Mouse (Mus musculus) kidney, postnatal 14 days (tissue): ENCODE data around the gene Smpd2.

Source experiments
- DNase-seq: peaks from one replicate; pipeline ENCODE4 v3.0.0; 2022; ENCODE audit warnings: mixed read lengths

Gene Smpd2

GRCm38 (mm10) chr10:41486506-41487170 is 3.5 kb downstream of the Smpd2 start:
- no peak for DNase-seq

DNA sequence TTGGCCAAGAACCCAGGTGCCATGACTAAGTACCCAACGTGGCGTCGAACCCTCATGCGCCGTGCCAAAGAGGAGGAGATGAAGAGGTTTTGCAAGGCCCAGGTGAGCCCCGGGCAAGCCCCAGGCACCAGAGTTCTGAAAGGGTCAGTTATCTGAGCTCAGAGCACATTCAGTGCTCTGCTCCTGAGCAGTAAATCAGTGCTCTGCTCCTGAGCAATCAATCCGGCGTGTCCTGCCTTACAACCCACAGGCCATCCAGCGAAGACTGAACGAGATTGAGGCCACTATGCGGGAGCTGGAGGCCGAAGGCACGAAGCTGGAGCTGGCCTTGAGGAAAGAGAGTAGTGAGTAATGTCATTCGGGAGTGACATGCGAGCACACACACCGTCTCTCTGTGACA is 4.4 kb downstream of the Smpd2 start:
- DNase-seq: no peak

DNA sequence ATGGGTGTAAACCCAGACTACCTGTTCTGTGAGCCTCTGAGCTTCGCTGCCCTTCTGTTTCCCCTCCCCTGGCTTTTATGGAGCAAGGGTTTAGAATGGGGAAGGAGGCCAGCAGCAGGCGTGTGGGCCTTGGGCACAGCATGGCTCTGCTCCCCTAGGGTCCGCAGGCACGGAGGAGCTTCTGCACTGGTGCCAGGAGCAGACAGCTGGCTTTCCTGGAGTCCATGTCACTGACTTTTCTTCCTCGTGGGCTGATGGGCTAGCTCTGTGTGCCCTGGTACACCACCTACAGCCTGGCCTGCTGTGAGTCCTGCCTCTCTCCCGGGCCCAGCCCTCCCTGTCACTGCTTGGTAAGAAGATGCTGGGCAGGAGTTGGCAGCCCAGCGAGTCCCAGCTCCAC is 7.7 kb downstream of the Smpd2 start:
- DNase-seq: no peak

GRCm38 (mm10) chr10:41480938-41481880 is 9.0 kb downstream of the Smpd2 start:
- DNase-seq: no peak

DNA sequence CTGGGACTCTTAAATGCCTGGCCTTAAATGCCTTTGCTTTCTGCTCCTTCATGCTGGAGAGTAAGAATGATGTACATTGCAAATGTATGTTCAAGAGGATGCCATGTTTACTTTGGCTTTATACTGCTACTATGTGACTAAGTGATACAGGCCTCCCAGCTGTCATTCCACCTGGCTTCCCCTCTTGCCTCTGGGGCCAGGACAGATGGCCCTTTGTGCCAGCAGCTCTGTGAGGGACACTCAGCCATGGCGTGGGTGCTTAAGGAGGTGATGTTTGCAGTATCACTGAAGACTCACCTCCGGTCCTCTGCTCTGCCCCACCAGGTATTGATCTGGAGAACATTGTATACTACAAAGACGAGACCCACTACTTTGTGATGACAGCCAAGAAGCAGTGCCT is 10.2 kb downstream of the Smpd2 start:
- DNase-seq: no peak

GRCm38 (mm10) chr10:41477278-41478181 is 12.6 kb downstream of the Smpd2 start:
- peak; percentile 70 for DNase-seq

DNA sequence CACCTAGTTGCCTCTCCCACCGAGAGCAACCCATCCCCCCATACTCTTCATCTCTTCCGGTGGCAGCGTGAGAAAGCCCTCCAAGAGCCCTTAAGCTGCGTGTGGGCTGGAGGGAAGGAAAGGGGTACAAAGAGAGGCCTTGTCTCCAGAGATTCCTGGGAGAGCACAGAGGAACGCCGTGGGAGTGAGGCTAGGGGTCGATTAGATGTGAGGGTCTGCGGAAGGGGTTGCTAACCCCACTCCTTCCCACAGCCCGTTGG is 13.2 kb downstream of the Smpd2 start:
- DNase-seq: no peak

- peak; percentile 61 for DNase-seq
Observed at GRCm38 (mm10) chr10:41476171-41477017, 13.8 kb downstream of the Smpd2 start, which contains the start of gene Mical1. Mical1 (plus strand) TSS chr10:41476314.

GRCm38 (mm10) chr10:41474981-41475391 is 15.2 kb downstream of the Smpd2 start:
- DNase-seq: no peak

DNA sequence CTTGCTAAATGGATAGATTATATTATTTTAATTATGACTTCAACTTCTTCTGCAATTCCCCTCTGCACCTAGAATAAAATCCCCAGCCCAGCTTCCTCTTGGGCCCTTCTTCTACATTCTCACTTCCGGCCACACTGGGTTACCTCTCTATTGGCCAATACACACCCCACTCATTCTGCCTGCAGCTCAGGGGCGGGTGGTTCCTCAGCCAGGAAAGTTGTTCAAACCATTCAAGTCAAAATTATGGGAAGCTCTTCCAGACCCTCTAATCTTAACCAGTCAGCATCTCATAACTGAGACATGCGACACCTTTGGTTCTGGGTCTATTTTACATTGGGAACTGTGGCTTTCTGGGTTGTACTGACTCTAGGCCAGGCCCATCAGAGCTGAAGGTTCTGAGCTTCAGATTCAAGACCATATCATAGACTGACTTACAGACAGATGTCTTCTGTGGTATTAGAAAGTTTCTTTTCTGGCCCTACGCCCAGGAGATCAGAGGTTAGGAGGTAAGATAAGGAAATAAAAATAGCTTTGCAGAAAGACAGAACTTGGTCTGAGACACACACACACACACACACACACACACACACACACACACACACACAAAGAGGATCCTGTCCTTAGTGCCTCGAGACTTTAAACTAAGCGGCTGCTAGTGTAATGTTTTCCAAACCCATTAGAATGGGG is 16.2 kb downstream of the Smpd2 start:
- peak; percentile 35 for DNase-seq

GRCm38 (mm10) chr10:41472962-41473481 is 17.1 kb downstream of the Smpd2 start:
- DNase-seq: no peak

DNA sequence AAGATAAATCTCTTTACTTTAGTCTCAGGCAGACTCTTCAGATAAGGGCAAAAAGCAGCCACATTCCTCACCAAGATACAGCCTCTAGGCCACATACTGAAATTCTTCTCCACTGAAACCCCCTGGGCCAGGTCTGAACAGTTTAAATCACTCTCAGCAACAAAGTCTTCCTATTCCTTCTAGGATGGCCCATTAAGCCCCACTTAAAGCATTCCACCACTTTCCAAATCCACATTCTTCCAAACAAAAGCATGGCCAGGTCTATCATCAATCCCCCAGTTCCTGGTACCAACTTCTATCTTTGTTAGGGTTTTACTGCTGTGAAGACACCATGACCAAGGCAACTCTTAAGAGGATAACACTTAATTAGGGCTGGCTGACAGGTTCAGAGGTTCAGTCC is 17.6 kb downstream of the Smpd2 start:
- no peak for DNase-seq

DNA sequence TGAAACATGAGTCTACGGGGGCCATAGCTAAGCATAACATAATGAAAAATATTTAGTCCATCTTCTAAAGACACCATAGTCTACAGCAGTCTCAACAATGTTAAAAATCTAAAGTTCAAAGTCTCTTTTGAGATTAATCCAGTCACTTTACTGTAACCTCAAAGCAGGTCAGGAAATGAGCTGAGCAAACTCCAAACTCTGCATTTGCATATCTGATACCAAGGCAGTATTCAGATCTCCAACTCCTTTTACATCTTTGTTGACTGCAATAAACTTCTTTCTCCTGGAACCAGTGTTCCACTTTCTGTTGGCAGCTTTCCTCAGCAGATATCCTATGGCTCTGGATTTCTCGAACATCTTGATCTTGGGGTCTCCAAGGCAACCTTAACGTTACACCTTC is 19.5 kb downstream of the Smpd2 start:
- DNase-seq: no peak

GRCm38 (mm10) chr10:41467325-41467724 is 22.8 kb downstream of the Smpd2 start:
- no peak for DNase-seq

- no peak for DNase-seq
Observed at GRCm38 (mm10) chr10:41464401-41464955, 25.7 kb downstream of the Smpd2 start.

- DNase-seq: no peak
Observed at GRCm38 (mm10) chr10:41461057-41461722, 29.0 kb downstream of the Smpd2 start.

- no peak for DNase-seq
Observed at GRCm38 (mm10) chr10:41460501-41460900, 29.7 kb downstream of the Smpd2 start.

DNA sequence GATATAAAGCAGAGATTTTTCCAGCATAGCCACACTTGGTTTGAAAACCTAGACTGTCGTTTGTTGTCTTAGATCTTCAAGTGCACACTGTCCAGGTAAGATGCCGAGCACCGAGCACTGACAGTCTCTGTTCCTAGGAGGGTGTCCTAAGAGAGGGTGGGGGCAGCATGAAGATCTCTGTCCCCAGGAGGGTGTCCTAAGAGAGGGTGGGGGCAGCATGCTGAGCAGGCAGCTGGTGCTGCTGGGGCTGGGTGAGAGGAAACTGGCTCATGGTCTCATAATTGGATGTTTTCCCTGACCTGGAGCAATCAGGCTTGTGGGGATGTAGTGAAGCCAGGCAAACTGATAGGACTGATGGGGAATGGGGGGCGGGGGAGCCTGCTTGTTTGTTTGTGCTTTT is 30.2 kb downstream of the Smpd2 start:
- no peak for DNase-seq

DNA sequence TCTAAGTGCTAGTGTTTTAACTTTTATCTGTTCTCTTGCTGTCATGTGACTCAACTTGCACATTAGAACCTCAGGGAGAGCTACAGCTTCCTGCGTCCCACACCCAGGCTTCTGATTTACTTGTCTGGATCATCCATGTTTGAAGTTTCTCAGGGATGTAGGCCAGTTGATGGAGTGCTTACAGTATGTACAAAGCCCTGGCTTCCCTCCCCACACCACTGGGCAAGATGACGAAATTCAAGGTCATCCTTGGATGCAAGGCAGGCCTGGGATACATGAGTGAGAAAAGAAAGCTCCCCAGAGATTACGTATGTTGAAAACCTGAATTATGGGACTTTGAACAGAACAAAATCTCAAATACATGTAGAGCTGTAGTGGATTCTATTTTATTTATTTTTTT is 37.4 kb downstream of the Smpd2 start:
- DNase-seq: no peak

GRCm38 (mm10) chr10:41451656-41452055 is 38.5 kb downstream of the Smpd2 start:
- DNase-seq: peak; percentile 41
